Mouse (Mus musculus) heart, postnatal 0 days (tissue): ENCODE data around the gene Zfp526.

Source experiments
- CTCF ChIP-seq: IDR thresholded peaks from 2 replicates; pipeline ENCODE4 v1.5.1; 2016; ENCODE audit warnings: antibody characterized with exemption, control low read depth, low read depth
- EP300 ChIP-seq: IDR thresholded peaks from 2 replicates; pipeline ENCODE4 v1.6.1; 2016; ENCODE audit warnings: antibody characterized with exemption, low read depth

DNA sequence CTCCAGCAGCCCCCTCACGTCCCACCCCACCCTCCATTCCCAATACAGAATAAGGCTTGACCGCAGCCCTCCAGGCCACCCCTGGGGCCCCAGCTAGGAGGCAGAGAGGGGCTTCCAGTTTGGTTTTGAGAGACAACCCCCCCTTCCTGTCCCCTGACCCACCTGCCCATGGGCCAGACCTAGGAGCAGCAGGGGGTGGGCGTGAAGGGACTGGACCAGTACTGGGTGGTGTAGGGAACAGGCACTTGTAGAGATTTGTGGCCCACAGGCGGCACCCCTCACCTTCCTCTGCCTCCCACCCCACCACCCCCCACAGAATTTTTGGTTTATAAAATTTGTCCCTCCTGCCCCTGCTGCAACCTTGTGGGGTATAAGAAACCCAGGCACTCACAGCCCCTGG, 22.1 kb downstream of the Zfp526 start:
- TF ChIP-seq CTCF (no peak), EP300 (no peak)
